Mouse (Mus musculus) mouse embryonic stem cell (cell line): ENCODE measurements around the gene Ephb2.

Source experiments
- in situ Hi-C, 2 experiments: fragments of 300-500 bp; cut with MboI; formaldehyde crosslinking; loops; 1 replicate in 1 of 2; 3 replicates in 1 of 2; pipeline ENCODE4 v1.14.3; 2019 to 2020; ENCODE audit warnings: low sequenced_read_pairs in 2 of 2, low pct_unique_long_range_greater_than_20kb in 1 of 2, mixed read lengths in 1 of 2; ENCODE audit not compliant: unreplicated experiment in 1 of 2

Ephb2 gene

GRCm38 (mm10) chr4:136811596-136811995, 24.2 kb downstream of the Ephb2 start:
- in situ Hi-C loops: no loop called here

GRCm38 (mm10) chr4:136808478-136808877, 27.3 kb downstream of the Ephb2 start:
- in situ Hi-C loops: no loop called here

- in situ Hi-C loops: no loop called here
Observed at GRCm38 (mm10) chr4:136807448-136808009, 28.3 kb downstream of the Ephb2 start.

- in situ Hi-C loops: no loop called here
Observed at GRCm38 (mm10) chr4:136806254-136806653, 29.5 kb downstream of the Ephb2 start.

- in situ Hi-C loops: no loop called here
Observed at GRCm38 (mm10) chr4:136804343-136804742, 31.4 kb downstream of the Ephb2 start.

- in situ Hi-C loops: no loop called here
Observed at GRCm38 (mm10) chr4:136802446-136802845, 33.3 kb downstream of the Ephb2 start.

- in situ Hi-C loops: no loop called here
Observed at GRCm38 (mm10) chr4:136801944-136802343, 33.8 kb downstream of the Ephb2 start.

GRCm38 (mm10) chr4:136801463-136801862, 34.3 kb downstream of the Ephb2 start:
- in situ Hi-C loops: no loop called here

- in situ Hi-C loops: no loop called here
Observed at GRCm38 (mm10) chr4:136800366-136800765, 35.4 kb downstream of the Ephb2 start.

GRCm38 (mm10) chr4:136797677-136798569, 37.9 kb downstream of the Ephb2 start:
- in situ Hi-C loops: no loop called here

- in situ Hi-C loops: no loop called here
Observed at GRCm38 (mm10) chr4:136793320-136793719, 42.5 kb downstream of the Ephb2 start.

GRCm38 (mm10) chr4:136789821-136790220, 46.0 kb downstream of the Ephb2 start:
- in situ Hi-C loops: no loop called here

- in situ Hi-C loops: no loop called here
Observed at GRCm38 (mm10) chr4:136787357-136787756, 48.4 kb downstream of the Ephb2 start.

GRCm38 (mm10) chr4:136786453-136787276, 49.1 kb downstream of the Ephb2 start:
- in situ Hi-C loops: no loop called here

- in situ Hi-C loops: no loop called here
Observed at GRCm38 (mm10) chr4:136783552-136784150, 52.1 kb downstream of the Ephb2 start.

GRCm38 (mm10) chr4:136782579-136782925, 53.2 kb downstream of the Ephb2 start:
- in situ Hi-C loops: no loop called here

- in situ Hi-C loops: no loop called here
Observed at GRCm38 (mm10) chr4:136781868-136782578, 53.8 kb downstream of the Ephb2 start.

- in situ Hi-C loops: no loop called here
Observed at GRCm38 (mm10) chr4:136780201-136780895, 55.4 kb downstream of the Ephb2 start.
